Mouse (Mus musculus) ES-Bruce4 (cell line): ENCODE measurements at regions not wholly inside any gene's neighbourhood (a gene's known extent, or its start where the extent isn't known, plus 50 kb on each side); places are given as distances from the start of the nearest gene placed in this dataset.

Experiments used
- CTCF ChIP-seq: IDR thresholded peaks from one replicate; pipeline ENCODE4 v1.8.1; 2011; ENCODE audit warnings: low read depth, low read length
- EP300 ChIP-seq: IDR thresholded peaks from 2 replicates; pipeline ENCODE4 v1.6.1; 2011; ENCODE audit warnings: low read depth, low read length; ENCODE audit not compliant: insufficient read depth
- POLR2A ChIP-seq: IDR thresholded peaks from one replicate; pipeline ENCODE4 v1.8.1; 2011; ENCODE audit warnings: low read length; ENCODE audit not compliant: insufficient read depth

- TF ChIP-seq EP300: no peak
- no peak for TF ChIP-seq CTCF
- TF ChIP-seq POLR2A: no peak
Observed at GRCm38 (mm10) chr12:64815871-64816270, 101.8 kb upstream of the Gm527 start.
